Mouse (Mus musculus): ENCODE measurements around the gene Glb1l. TPM values are rescaled to one million over a fixed set of nuclear protein-coding genes. Genes with fewer than 3 reads are reported as not detected.
A peak's percentile ranks its signal among the peaks of the same experiment; 100 is the strongest.

Glb1l gene
- total RNA-seq, 4 experiments from 2014 or later, result 14.1 to 22.4 (median 18.5) TPM

GRCm38 (mm10) chr1:75231664-75232152 is 21.1 kb upstream of the Glb1l start, which contains the start of gene A630095N17Rik:
TSS of gene A630095N17Rik (minus strand) at chr1:75232102.
- DNase-seq (ENCODE audit: low spot score in 2 of 2), result no peak

GRCm38 (mm10) chr1:75231224-75231623 is 20.6 kb upstream of the Glb1l start:
- no peak for DNase-seq (ENCODE audit: low spot score in 2 of 2)

- no peak for DNase-seq (ENCODE audit: low spot score in 2 of 2)
Measured at GRCm38 (mm10) chr1:75230335-75230994, 19.9 kb upstream of the Glb1l start.

DNA sequence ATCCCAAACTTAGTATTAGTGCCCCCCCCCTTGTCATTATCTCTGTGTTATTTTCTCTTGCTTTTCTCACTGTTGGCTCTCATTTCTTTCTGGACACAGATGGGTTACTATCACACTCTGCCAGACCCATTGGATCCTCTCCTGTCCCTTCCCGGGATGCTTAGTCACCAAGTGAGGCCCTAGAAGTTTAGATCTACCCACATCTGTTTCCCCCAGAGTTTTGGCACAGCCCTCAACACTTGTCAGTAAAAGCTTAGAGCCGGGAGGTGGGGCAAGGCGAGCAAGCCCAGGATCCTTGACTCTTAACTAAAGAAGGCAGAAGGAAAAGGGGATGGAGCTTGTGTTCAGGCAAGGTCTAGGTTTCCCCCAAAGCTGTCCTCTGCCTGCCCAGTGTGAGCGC is 18.5 kb upstream of the Glb1l start:
- no peak for DNase-seq (ENCODE audit: low spot score in 2 of 2)

DNA sequence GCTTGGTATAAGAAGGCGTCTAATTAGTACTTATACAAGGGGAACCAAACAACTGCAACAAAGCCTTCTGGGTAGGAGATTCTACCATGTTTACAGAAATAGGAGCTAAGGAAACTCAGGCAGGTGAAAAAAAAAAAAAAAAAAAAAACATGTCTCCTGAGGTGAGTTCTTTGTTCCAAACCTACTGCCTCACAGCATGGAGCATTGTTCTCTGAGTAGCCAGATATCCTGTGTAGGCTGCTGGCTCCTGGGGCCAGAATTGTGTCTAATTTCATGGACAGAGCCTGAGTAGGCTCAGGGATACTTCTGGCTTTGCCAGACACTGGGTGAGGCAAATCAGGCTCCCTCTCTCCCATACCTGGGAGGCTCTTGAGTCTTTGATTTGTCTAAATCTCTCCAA is 17.0 kb upstream of the Glb1l start:
- DNase-seq (ENCODE audit: low spot score in 2 of 2), result no peak

- no peak for DNase-seq (ENCODE audit: low spot score in 2 of 2)
Measured at GRCm38 (mm10) chr1:75226138-75226537, 15.5 kb upstream of the Glb1l start.

- DNase-seq (ENCODE audit: low spot score in 2 of 2), result no peak
Measured at GRCm38 (mm10) chr1:75225473-75225872, 14.9 kb upstream of the Glb1l start.

- no peak for DNase-seq (ENCODE audit: low spot score in 2 of 2)
Measured at GRCm38 (mm10) chr1:75223532-75223931, 12.9 kb upstream of the Glb1l start.

- no peak for DNase-seq (ENCODE audit: low spot score in 2 of 2)
Measured at GRCm38 (mm10) chr1:75222926-75223325, 12.3 kb upstream of the Glb1l start.

- DNase-seq (ENCODE audit: low spot score in 2 of 2), result no peak
Measured at GRCm38 (mm10) chr1:75221538-75221937, 10.9 kb upstream of the Glb1l start.

DNA sequence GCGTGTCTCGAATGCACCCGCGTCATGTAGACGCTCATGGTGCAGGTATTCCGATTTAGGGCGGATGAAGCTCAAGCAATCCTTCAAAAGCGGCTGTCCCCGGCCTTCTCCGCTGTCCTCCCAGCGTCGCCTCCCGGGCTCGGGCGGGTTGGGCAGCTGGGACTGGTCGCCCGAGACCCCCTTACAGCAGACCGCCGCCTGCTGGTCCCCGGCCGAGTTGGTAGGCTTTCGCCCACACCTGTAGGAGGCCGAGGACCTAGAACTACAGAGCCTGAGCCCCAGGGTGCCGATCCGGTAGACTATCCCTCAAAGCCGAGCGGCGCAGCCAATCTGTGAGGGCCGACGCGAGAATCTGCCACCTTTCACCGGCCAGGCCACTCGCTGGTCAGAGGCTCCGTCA is 8.9 kb upstream of the Glb1l start, which contains the start of gene Tuba4a:
Gene Tuba4a (minus strand): TSS at position 335 of the 400 bp plus-strand sequence.
- DNase-seq (ENCODE audit: low spot score in 2 of 2), result peak in 1 of 2 experiments; percentile 22

GRCm38 (mm10) chr1:75219078-75219477 is 8.5 kb upstream of the Glb1l start:
- DNase-seq (ENCODE audit: low spot score in 2 of 2), result peak; percentile 88 to 92

GRCm38 (mm10) chr1:75218227-75219001 is 7.8 kb upstream of the Glb1l start:
- DNase-seq (ENCODE audit: low spot score in 2 of 2), result peak; percentile 67 to 73

DNA sequence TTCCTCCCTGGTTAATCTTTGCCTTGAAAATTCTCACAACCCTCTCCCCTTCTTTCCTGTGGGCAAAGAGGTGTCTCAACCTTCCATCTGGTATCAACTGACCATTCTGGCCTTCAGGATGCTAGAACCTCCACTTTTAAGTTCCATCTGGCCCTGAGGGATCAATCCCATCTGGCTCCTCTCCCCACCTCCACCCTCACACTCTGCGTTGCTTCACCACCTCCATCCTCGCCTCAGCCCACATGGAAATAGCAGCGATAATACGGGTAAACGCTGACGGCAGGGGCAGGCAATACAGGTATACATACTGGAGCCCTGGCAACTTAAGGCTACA is 7.2 kb upstream of the Glb1l start:
- DNase-seq (ENCODE audit: low spot score in 2 of 2), result peak in 1 of 2 experiments; percentile 38

GRCm38 (mm10) chr1:75216797-75217585 is 6.4 kb upstream of the Glb1l start:
- peak in 1 of 2 experiments; percentile 12 for DNase-seq (ENCODE audit: low spot score in 2 of 2)

- peak in 1 of 2 experiments; percentile 23 for DNase-seq (ENCODE audit: low spot score in 2 of 2)
Measured at GRCm38 (mm10) chr1:75215785-75216184, 5.2 kb upstream of the Glb1l start.

- peak; percentile 76 to 81 for DNase-seq (ENCODE audit: low spot score in 2 of 2)
Measured at GRCm38 (mm10) chr1:75214886-75215285, 4.3 kb upstream of the Glb1l start.

- DNase-seq (ENCODE audit: low spot score in 2 of 2), result peak in 1 of 2 experiments; percentile 23
Measured at GRCm38 (mm10) chr1:75214442-75214841, 3.8 kb upstream of the Glb1l start.

- DNase-seq (ENCODE audit: low spot score in 2 of 2), result no peak
Measured at GRCm38 (mm10) chr1:75213096-75213495, 2.5 kb upstream of the Glb1l start.

DNA sequence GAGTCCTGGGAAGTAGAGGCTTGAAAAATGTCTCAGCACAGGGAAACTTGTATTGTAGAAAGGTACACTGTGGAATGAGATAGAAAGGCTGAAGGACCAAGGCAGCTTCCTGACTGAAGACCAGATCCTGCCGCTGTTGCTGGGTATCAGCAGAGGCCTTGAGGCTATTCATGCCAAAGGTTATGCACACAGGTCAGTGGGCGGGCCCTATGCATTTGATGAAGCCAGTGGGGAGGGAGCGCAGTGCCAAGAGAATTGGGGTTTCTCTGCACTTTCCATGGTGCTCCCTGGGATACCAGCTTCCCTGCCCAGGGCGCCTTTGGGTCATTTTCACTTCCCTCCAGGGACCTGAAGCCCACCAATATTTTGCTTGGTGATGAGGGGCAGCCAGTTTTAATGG is 1.9 kb upstream of the Glb1l start:
- no peak for DNase-seq (ENCODE audit: low spot score in 2 of 2)

DNA sequence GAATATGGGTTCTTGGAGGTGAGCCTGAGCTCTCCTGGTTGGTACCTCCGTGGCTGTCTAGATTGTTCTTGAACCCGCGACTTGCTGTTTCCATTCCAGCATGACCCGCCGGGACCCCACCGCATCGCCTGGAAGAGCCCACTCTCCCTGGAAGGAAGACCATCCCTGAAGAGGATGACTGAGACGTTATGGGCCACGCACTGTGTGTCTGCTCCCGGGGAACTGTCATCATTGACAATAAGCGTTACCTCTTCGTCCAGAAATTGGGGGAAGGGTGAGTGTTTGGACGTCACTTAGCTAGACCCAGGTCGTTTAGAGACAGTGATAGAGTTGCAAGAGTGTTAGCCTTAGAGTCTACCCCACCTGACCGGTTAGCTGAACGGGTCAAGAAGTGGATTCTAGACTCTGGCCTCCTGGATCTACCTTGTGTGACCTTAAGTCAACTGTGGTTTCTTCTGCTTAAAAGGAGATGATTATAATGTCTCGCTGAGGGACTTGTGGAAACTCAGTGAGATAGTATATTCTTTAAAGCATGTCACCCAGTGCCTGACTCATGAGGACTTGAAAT is 612 bp upstream of the Glb1l start:
- DNase-seq (ENCODE audit: low spot score in 2 of 2), result no peak

Data from layer of hippocampus, adult 8-10 months (tissue).